Mouse (Mus musculus) ES-E14 (cell line): ENCODE data around the gene Fcmr. TPM values are rescaled to one million over a fixed set of nuclear protein-coding genes. Genes with fewer than 3 reads are reported as not detected.
A peak's percentile ranks its signal among the peaks of the same experiment; 100 is the strongest.

ENCODE experiments used
- DNase-seq: peaks from one replicate; pipeline ENCODE4 v3.0.0-alpha.2; 2013; ENCODE audit warnings: low read depth, low spot score
- H3K27ac ChIP-seq: 2 replicates; pipeline ENCODE4 v1.5.1; 2012; ENCODE audit warnings: low read depth, mild to moderate bottlenecking, low read length, moderate library complexity, mixed read lengths; ENCODE audit not compliant: poor library complexity, insufficient read depth, severe bottlenecking
- H3K36me3 ChIP-seq: 2 replicates; pipeline ENCODE4 v1.6.1; 2012; ENCODE audit warnings: mild to moderate bottlenecking, low read length, moderate library complexity, mixed read lengths; ENCODE audit not compliant: control insufficient read depth, poor library complexity, insufficient read depth, severe bottlenecking
- H3K4me1 ChIP-seq, 2 experiments: fragments of 150-350 bp in 1 of 2; sonication (generic) in 1 of 2; 2 replicates each; pipeline ENCODE4 v1.6.1; 2012; ENCODE audit warnings: low read length in 2 of 2, mild to moderate bottlenecking in 1 of 2, mixed read lengths in 1 of 2; ENCODE audit not compliant: control insufficient read depth in 2 of 2, insufficient read depth in 2 of 2, poor library complexity in 1 of 2
- H3K4me3 ChIP-seq, 2 experiments: fragments of 150-350 bp in 1 of 2; sonication (generic) in 1 of 2; 2 replicates each; pipeline ENCODE4 v1.5.1; 2012; ENCODE audit warnings: low read length in 2 of 2, low read depth in 1 of 2, mild to moderate bottlenecking in 1 of 2, mixed read lengths in 1 of 2; ENCODE audit not compliant: insufficient read depth in 1 of 2, poor library complexity in 1 of 2, severe bottlenecking in 1 of 2
- H3K9ac ChIP-seq: 2 replicates; pipeline ENCODE4 v1.6.1; 2012; ENCODE audit warnings: low read depth, mild to moderate bottlenecking, low read length, mixed read lengths; ENCODE audit not compliant: poor library complexity, insufficient read depth, severe bottlenecking
- H3K9me3 ChIP-seq: fragments of 150-350 bp; sonication (generic); 2 replicates; pipeline ENCODE4 v1.6.1; 2012; ENCODE audit warnings: low read depth, mild to moderate bottlenecking, low read length; ENCODE audit not compliant: control insufficient read depth, insufficient read depth
- CHD2 ChIP-seq: IDR thresholded peaks from 2 replicates; pipeline ENCODE4 v1.6.1; 2014; ENCODE audit warnings: mild to moderate bottlenecking, low read depth, low read length, inconsistent platforms
- HCFC1 ChIP-seq: IDR thresholded peaks from 2 replicates; pipeline ENCODE4 v1.6.1; 2012; ENCODE audit warnings: low read length, inconsistent platforms, borderline replicate concordance; ENCODE audit not compliant: insufficient read depth
- MAFK ChIP-seq: IDR thresholded peaks from 2 replicates; pipeline ENCODE4 v1.6.1; 2014; ENCODE audit warnings: mild to moderate bottlenecking, low read depth, low read length, inconsistent platforms; ENCODE audit not compliant: insufficient read depth
- ZC3H11A ChIP-seq: IDR thresholded peaks from 2 replicates; pipeline ENCODE4 v1.6.1; 2012; ENCODE audit warnings: low read depth, mild to moderate bottlenecking, inconsistent platforms, low read length, borderline replicate concordance
- ZNF384 ChIP-seq: IDR thresholded peaks from 2 replicates; pipeline ENCODE4 v1.6.1; 2012; ENCODE audit warnings: low read depth, low read length, inconsistent platforms
- in situ Hi-C, 2 experiments: fragments of 600-800 bp; cut with MboI; formaldehyde crosslinking; loops; one replicate each; pipeline ENCODE4 v1.15.1; 2025; ENCODE audit warnings: low sequenced_read_pairs in 2 of 2, inconsistent platforms in 1 of 2; ENCODE audit not compliant: unreplicated experiment in 2 of 2
- total RNA-seq: library from RNA; depleted of rRNA; stranded (reverse); fragments of 300-350 nt; gene quantifications from 2 replicates; pipeline ENCODE4 v1.2.3, GENCODE M21; 2012; rRNA removed

Gene Fcmr
- total RNA-seq, 1 experiment = not detected

- no peaks in the 10 kb centered on the region for H3K9me3 ChIP-seq
- H3K9ac ChIP-seq = no peak overlapping the region
- H3K27ac ChIP-seq = no peak overlapping the region
- TF ChIP-seq HCFC1 (no peak), MAFK (peak; percentile 97)
- in situ Hi-C loops = no loop called here
- no peak for DNase-seq
- no peaks in the 10 kb centered on the region for H3K4me1 ChIP-seq
- H3K36me3 ChIP-seq = no peaks in the 10 kb centered on the region
- H3K4me3 ChIP-seq = no peak overlapping the region
Measured at GRCm38 (mm10) chr1:130918323-130918980, 53.0 kb downstream of the Fcmr start.

GRCm38 (mm10) chr1:130926484-130926883 lies 61.0 kb downstream of the Fcmr start:
- Histone ChIP-seq H3K9ac (no peak overlapping the region), H3K4me1 (no peaks in the 10 kb centered on the region), H3K9me3 (no peaks in the 10 kb centered on the region), H3K4me3 (no peak overlapping the region), H3K27ac (no peak overlapping the region), H3K36me3 (no peaks in the 10 kb centered on the region)
- peak; percentile 15 for DNase-seq
- in situ Hi-C loops = no loop called here
- no peak for TF ChIP-seq ZNF384
- 0 out of 2 replicates have a peak, but pooled peaks have one; percentile 2 for TF ChIP-seq ZC3H11A
- no peak for TF ChIP-seq MAFK
- no peak for TF ChIP-seq HCFC1
- TF ChIP-seq CHD2 = no peak

Other genes with a start within 250 kb of the Fcmr start
- gene Zp3r, start 236.0 kb upstream of the Fcmr start, total RNA-seq = not detected in 2 replicates
- gene C4bp, start 204.0 kb upstream of the Fcmr start, total RNA-seq = not detected in 2 replicates
- 0.18 TPM in 1 of 2 replicates, not detected in the other for gene Gm29427, start 149.9 kb upstream of the Fcmr start, total RNA-seq
- 3.6 and 4.5 TPM in 2 replicates for gene Yod1, start 148.3 kb upstream of the Fcmr start, total RNA-seq
- gene Pfkfb2, start 136.4 kb upstream of the Fcmr start, total RNA-seq = 10.0 and 12.1 TPM in 2 replicates
- 0.53 and 1.1 TPM in 2 replicates for gene AA986860, start 133.7 kb upstream of the Fcmr start, total RNA-seq
- 0.09 and 0.11 TPM in 2 replicates for gene Fcamr, start 64.8 kb upstream of the Fcmr start, total RNA-seq
- 0.04 TPM in 1 of 2 replicates, not detected in the other for gene Pigr, start 39.0 kb upstream of the Fcmr start, total RNA-seq
- gene Il24, start 21.8 kb downstream of the Fcmr start, total RNA-seq = 0.48 and 1.9 TPM in 2 replicates
- gene Il20, start 45.8 kb downstream of the Fcmr start, total RNA-seq = not detected in 2 replicates
- gene Il19, start 74.4 kb downstream of the Fcmr start, total RNA-seq = 0.36 TPM in 1 of 2 replicates, not detected in the other
- 0.48 and 1.8 TPM in 2 replicates for gene Il10, start 154.2 kb downstream of the Fcmr start, total RNA-seq
- gene Mapkapk2, start 232.2 kb downstream of the Fcmr start, total RNA-seq = 27.3 and 38.0 TPM in 2 replicates